Mouse (Mus musculus) hindbrain, embryonic 11.5 days (tissue): ENCODE data around the gene Nek9. TPM values are rescaled to one million over a fixed set of nuclear protein-coding genes. Genes with fewer than 3 reads are reported as not detected.

ENCODE experiments used
- ATAC-seq: fragments of 200-750 bp; cut with Nextera tagmentation; 2 replicates; pipeline ENCODE4 v1.8.0; 2017; ENCODE audit warnings: mild to moderate bottlenecking, moderate TSS enrichment, moderate library complexity; ENCODE audit not compliant: low FRiP score
- DNase-seq: peaks from one replicate; pipeline ENCODE4 v3.0.0-alpha.2; 2015; ENCODE audit warnings: low spot score
- H3K27ac ChIP-seq: fragments of 300-500 bp; sonication (generic); 2 replicates; pipeline ENCODE4 v1.5.1; 2014; ENCODE audit warnings: mild to moderate bottlenecking, low read depth, low read length
- H3K27me3 ChIP-seq: fragments of 300-500 bp; sonication (generic); 2 replicates; pipeline ENCODE4 v1.6.1; 2014; ENCODE audit warnings: mild to moderate bottlenecking, low read length, moderate library complexity, mixed read lengths; ENCODE audit not compliant: control insufficient read depth, insufficient read depth
- H3K36me3 ChIP-seq: fragments of 300-500 bp; sonication (generic); 2 replicates; pipeline ENCODE4 v1.6.1; 2014; ENCODE audit warnings: mild to moderate bottlenecking, low read length, moderate library complexity, mixed read lengths; ENCODE audit not compliant: control insufficient read depth, insufficient read depth
- H3K4me1 ChIP-seq: fragments of 300-500 bp; sonication (generic); replicated peaks from 2 replicates; pipeline ENCODE4 v1.6.1; 2014; ENCODE audit warnings: low read length, mixed read lengths; ENCODE audit not compliant: control insufficient read depth, insufficient read depth
- H3K4me2 ChIP-seq: fragments of 300-500 bp; sonication (generic); replicated peaks from 2 replicates; pipeline ENCODE4 v1.6.1; 2014; ENCODE audit warnings: mild to moderate bottlenecking, low read depth, low read length
- H3K4me3 ChIP-seq: fragments of 300-500 bp; sonication (generic); 2 replicates; pipeline ENCODE4 v1.5.1; 2014; ENCODE audit warnings: low read depth, low read length
- H3K9ac ChIP-seq: fragments of 300-500 bp; sonication (generic); 2 replicates; pipeline ENCODE4 v1.6.1; 2014; ENCODE audit warnings: low read depth, low read length
- H3K9me3 ChIP-seq: fragments of 300-500 bp; sonication (generic); 2 replicates; pipeline ENCODE4 v1.6.1; 2016; ENCODE audit warnings: low read length; ENCODE audit not compliant: control insufficient read depth
- WGBS: fragments of 180-500 bp; shearing (Covaris S2); extraction: QIAGEN DNeasy Blood & Tissue Kit; methylation state at CpG from one replicate; pipeline ENCODE4 v1.1.7; 2014; 5-methylcytosine and 5-hydroxymethylcytosine counted together
- polyA plus RNA-seq: library from polyadenylated mRNA; unstranded; fragments of >200 nt; fragmentation: Nextera tagmentation; extraction: Ambion mirVana; gene quantifications from 2 replicates; pipeline ENCODE4 v1.2.1, GENCODE M21; 2014

Nek9 gene
- polyA plus RNA-seq, 1 experiment from 2014 or later, result 13.4 TPM

GRCm38 (mm10) chr12:85298127-85298834, 40.9 kb downstream of the Nek9 start:
- Histone ChIP-seq H3K4me1 (no peaks in the 10 kb centered on the region), H3K4me2 (no peak overlapping the region), H3K27me3 (no peaks in the 10 kb centered on the region), H3K27ac (no peak overlapping the region), H3K9me3 (no peaks in the 10 kb centered on the region), H3K36me3 (peaks cover 10% of the 10 kb centered on the region; the same call in 1 of the 2 replicates), H3K4me3 (no peak overlapping the region), H3K9ac (no peak overlapping the region)
- no peak for DNase-seq
- WGBS, result 82% methylated on average over 11 of the region's 11 CpGs
- no peak for ATAC-seq

- Histone ChIP-seq H3K27ac (no peak overlapping the region), H3K4me2 (no peak overlapping the region), H3K9ac (no peak overlapping the region), H3K9me3 (no peaks in the 10 kb centered on the region), H3K36me3 (peaks cover 9% of the 10 kb centered on the region; the same call in 1 of the 2 replicates), H3K4me1 (no peaks in the 10 kb centered on the region), H3K4me3 (no peak overlapping the region), H3K27me3 (no peaks in the 10 kb centered on the region)
- no peak for DNase-seq
- no peak for ATAC-seq
- 78% methylated on average over 10 of the region's 10 CpGs for WGBS
These were observed 41.7 kb downstream of the Nek9 start for GRCm38 (mm10) chr12:85297345-85297997.

- Histone ChIP-seq H3K27me3 (no peaks in the 10 kb centered on the region), H3K4me2 (no peak overlapping the region), H3K4me3 (no peak overlapping the region), H3K4me1 (no peaks in the 10 kb centered on the region), H3K36me3 (peaks cover 9% of the 10 kb centered on the region; the same call in 1 of the 2 replicates), H3K27ac (no peak overlapping the region), H3K9ac (no peak overlapping the region), H3K9me3 (no peaks in the 10 kb centered on the region)
- 87% methylated on average over 5 of the region's 5 CpGs for WGBS
- no peak for ATAC-seq
- no peak for DNase-seq
These were observed 42.2 kb downstream of the Nek9 start for GRCm38 (mm10) chr12:85296915-85297314.

- Histone ChIP-seq H3K27me3 (no peaks in the 10 kb centered on the region), H3K27ac (no peak overlapping the region), H3K36me3 (0 out of 2 replicates have a peak, but pooled peaks cover under 1% of the 10 kb centered on the region), H3K4me3 (no peak overlapping the region), H3K9me3 (no peaks in the 10 kb centered on the region), H3K9ac (no peak overlapping the region), H3K4me2 (no peak overlapping the region), H3K4me1 (no peaks in the 10 kb centered on the region)
- ATAC-seq (no peak), DNase-seq (no peak)
- 85% methylated on average over 2 of the region's 2 CpGs for WGBS
These were observed 43.7 kb downstream of the Nek9 start for GRCm38 (mm10) chr12:85295506-85295905.

GRCm38 (mm10) chr12:85292906-85293305, 46.3 kb downstream of the Nek9 start:
- Histone ChIP-seq H3K4me1 (0 out of 2 replicates have a peak, but pooled peaks cover 2% of the 10 kb centered on the region), H3K27me3 (no peaks in the 10 kb centered on the region), H3K4me3 (no peak overlapping the region), H3K9ac (no peak overlapping the region), H3K36me3 (no peaks in the 10 kb centered on the region), H3K27ac (no peak overlapping the region), H3K9me3 (no peaks in the 10 kb centered on the region), H3K4me2 (no peak overlapping the region)
- no peak for DNase-seq
- no peak for ATAC-seq

- Histone ChIP-seq H3K27me3 (no peaks in the 10 kb centered on the region), H3K4me3 (no peak overlapping the region), H3K9ac (no peak overlapping the region), H3K36me3 (no peaks in the 10 kb centered on the region), H3K4me2 (no peak overlapping the region), H3K4me1 (0 out of 2 replicates have a peak, but pooled peaks cover 2% of the 10 kb centered on the region), H3K9me3 (no peaks in the 10 kb centered on the region), H3K27ac (no peak overlapping the region)
- no peak for ATAC-seq
- WGBS, result 79% methylated on average over 6 of the region's 6 CpGs
- DNase-seq, result no peak
These were observed 46.9 kb downstream of the Nek9 start for GRCm38 (mm10) chr12:85292288-85292687.

GRCm38 (mm10) chr12:85291541-85291940, 47.6 kb downstream of the Nek9 start:
- H3K9me3 ChIP-seq, result no peaks in the 10 kb centered on the region
- no peak overlapping the region for H3K9ac ChIP-seq
- H3K27ac ChIP-seq, result no peak overlapping the region
- H3K27me3 ChIP-seq, result no peaks in the 10 kb centered on the region
- no peaks in the 10 kb centered on the region for H3K36me3 ChIP-seq
- DNase-seq (no peak), ATAC-seq (no peak)
- H3K4me3 ChIP-seq, result no peak overlapping the region
- H3K4me1 ChIP-seq, result 0 out of 2 replicates have a peak, but pooled peaks cover 2% of the 10 kb centered on the region
- no peak overlapping the region for H3K4me2 ChIP-seq

- no peak for DNase-seq
- no peak for ATAC-seq
These were observed 48.5 kb downstream of the Nek9 start for GRCm38 (mm10) chr12:85290633-85291032.

More at GRCm38 (mm10) chr12:85290633-85291032, 48.5 kb downstream of the Nek9 start:
- Histone ChIP-seq H3K27me3 (no peaks in the 10 kb centered on the region), H3K9ac (no peak overlapping the region), H3K27ac (no peak overlapping the region), H3K36me3 (no peaks in the 10 kb centered on the region), H3K9me3 (no peaks in the 10 kb centered on the region), H3K4me2 (no peak overlapping the region), H3K4me3 (no peak overlapping the region), H3K4me1 (0 out of 2 replicates have a peak, but pooled peaks cover 2% of the 10 kb centered on the region)
- 81% methylated on average over 10 of the region's 10 CpGs for WGBS
